Mouse (Mus musculus) C2C12 (cell line): ENCODE measurements around the gene Mtmr4.

Experiments
- CTCF ChIP-seq: IDR thresholded peaks from one replicate; pipeline ENCODE4 v1.5.1; 2011; ENCODE audit not compliant: control insufficient read depth, insufficient read depth, insufficient read length
- FOSL1 ChIP-seq: IDR thresholded peaks from one replicate; pipeline ENCODE4 v1.8.0; 2011; ENCODE audit warnings: mild to moderate bottlenecking, low read length; ENCODE audit not compliant: poor library complexity, insufficient read depth, severe bottlenecking
- MAX ChIP-seq: IDR thresholded peaks from one replicate; pipeline ENCODE4 v1.6.1; 2011; ENCODE audit warnings: mild to moderate bottlenecking, control low read depth
- MYOD1 ChIP-seq: IDR thresholded peaks from one replicate; pipeline ENCODE4 v1.6.1; 2011; ENCODE audit warnings: low read depth; ENCODE audit not compliant: control insufficient read depth, insufficient read length
- MYOG ChIP-seq: IDR thresholded peaks from one replicate; pipeline ENCODE4 v1.6.1; 2011; ENCODE audit not compliant: control insufficient read depth, insufficient read length; ENCODE audit errors: extremely low read depth
- USF1 ChIP-seq: IDR thresholded peaks from one replicate; pipeline ENCODE4 v1.6.1; 2011; ENCODE audit warnings: low read depth, mild to moderate bottlenecking, control low read depth, moderate library complexity

- TF ChIP-seq CTCF: no peak
- TF ChIP-seq MYOG: no peak
- TF ChIP-seq USF1: no peak
- TF ChIP-seq MAX: no peak
- TF ChIP-seq FOSL1: no peak
- no peak for TF ChIP-seq MYOD1
Observed at GRCm38 (mm10) chr11:87609264-87609663, 17.3 kb downstream of the Mtmr4 start.
